Mouse (Mus musculus) cerebellum, adult 18-20 months (tissue): ENCODE data around the gene Rhbg.
"Not testable (repeated sequence)": the region's sequence is repeated elsewhere in the genome, so short reads cannot be mapped to it uniquely, and the experiment has no call there.

ENCODE experiments used
- DNase-seq, 2 experiments: peaks; one replicate each; pipeline ENCODE4 v3.0.0; 2021

Rhbg gene

GRCm38 (mm10) chr3:88254268-88254926 is at the start of gene Rhbg:
Gene Rhbg (minus strand): TSS chr3:88254709.
- peak; percentile 72 for DNase-seq

GRCm38 (mm10) chr3:88299172-88299571 is 44.7 kb upstream of the Rhbg start:
- DNase-seq: no peak

DNA sequence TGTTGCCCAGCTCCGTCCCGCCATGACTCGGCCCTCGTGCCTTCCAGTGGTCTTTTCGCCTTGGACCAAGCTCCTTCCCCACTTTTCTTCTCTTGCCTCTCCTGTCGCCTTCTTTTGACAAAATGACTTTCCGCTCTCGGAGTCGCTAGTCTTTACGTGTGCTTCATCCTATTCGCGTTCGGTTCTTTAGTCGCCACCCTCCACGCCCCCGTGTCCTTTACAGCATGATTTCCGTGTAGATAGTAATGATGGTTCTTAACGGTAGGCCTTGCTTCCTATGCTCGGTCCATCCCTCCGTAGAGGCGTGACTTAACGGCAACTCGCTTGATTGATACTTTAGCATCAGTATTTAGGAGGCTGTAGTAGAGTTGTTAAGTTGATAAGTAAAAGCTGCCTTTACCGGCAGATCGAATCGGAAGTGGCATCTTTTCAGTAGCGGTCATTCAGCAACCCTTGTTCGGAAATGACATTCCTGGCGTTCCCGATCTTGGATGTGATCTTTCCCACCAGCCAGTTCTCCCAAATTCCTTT is 42.9 kb upstream of the Rhbg start:
- DNase-seq: no peak

GRCm38 (mm10) chr3:88296561-88297318 is 42.2 kb upstream of the Rhbg start, which contains the start of the genes Tsacc and Cct3:
Gene Tsacc (minus strand): TSS chr3:88296999.
Gene Cct3 (plus strand): TSS chr3:88297116.
- peak; percentile 97 for DNase-seq

DNA sequence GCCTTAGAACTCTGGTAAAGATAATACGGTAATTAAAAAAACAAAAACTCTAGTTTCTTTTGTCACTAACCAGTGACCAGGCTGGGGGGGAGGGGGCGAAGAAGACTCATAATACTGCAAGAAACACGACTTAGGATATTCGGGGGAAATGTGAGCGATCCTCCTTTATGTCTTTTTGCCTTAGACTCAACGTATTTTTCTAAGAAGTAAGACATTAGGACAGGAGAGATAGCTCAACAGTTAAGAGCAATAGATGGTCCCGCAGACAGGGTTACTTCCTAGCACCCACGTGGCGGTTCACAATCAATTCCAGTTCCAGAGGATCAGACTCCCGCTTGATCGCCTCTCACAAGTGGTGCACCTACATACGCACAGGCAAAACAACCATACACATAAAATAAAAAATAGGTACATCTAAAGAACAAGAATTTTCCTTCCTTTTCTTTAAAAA is 41.6 kb upstream of the Rhbg start:
- DNase-seq: no peak

- not testable (repeated sequence) for DNase-seq
Measured at GRCm38 (mm10) chr3:88295272-88295671, 40.8 kb upstream of the Rhbg start.

GRCm38 (mm10) chr3:88291970-88292369 is 37.5 kb upstream of the Rhbg start:
- peak; percentile 14 to 27 for DNase-seq

- DNase-seq: not testable (repeated sequence)
Measured at GRCm38 (mm10) chr3:88288133-88288713, 33.7 kb upstream of the Rhbg start.

- DNase-seq: no peak
Measured at GRCm38 (mm10) chr3:88287110-88287509, 32.6 kb upstream of the Rhbg start, which contains the start of gene Gm38392. Gene Gm38392 (minus strand): TSS chr3:88287210.

- not testable (repeated sequence) for DNase-seq
Measured at GRCm38 (mm10) chr3:88285565-88285895, 31.0 kb upstream of the Rhbg start.

- not testable (repeated sequence) for DNase-seq
Measured at GRCm38 (mm10) chr3:88284815-88285564, 30.5 kb upstream of the Rhbg start.

DNA sequence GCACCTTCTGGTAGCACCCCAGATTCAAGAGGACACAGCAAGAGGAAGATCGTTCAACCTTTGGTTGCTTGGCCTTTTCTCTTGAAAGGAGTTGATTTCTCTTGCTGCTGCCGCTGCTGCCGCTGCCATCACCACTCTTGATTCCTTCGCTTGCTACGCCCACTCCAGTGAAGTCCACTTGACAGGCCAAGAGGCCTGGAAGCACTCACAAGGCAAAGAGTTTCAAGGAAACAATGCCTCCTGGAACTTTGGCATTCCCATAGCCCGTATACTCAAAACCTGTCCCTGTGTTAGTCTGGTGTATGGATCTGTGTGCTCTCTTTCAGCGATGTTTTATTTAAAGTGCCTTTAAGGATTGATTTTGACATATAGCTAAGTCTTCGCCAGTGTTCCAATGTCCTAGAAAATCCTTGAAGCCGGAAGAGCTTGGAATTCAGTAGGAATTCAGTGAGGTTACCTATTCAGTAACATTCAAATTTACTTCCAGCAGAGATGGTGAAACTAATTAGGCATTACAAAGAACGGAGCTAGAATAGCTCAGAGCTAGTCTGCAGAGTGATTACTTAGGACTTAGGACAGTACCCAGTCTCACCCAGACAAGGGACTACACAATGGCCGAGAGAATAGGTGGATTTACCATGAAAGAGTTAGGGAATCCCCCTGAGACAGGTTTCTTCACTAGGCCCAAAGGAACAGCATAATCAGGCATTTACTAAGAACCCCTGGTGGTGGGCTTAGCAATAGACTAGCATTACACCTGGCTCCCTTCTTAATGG is 26.8 kb upstream of the Rhbg start:
- not testable (repeated sequence) for DNase-seq

GRCm38 (mm10) chr3:88280035-88280434 is 25.5 kb upstream of the Rhbg start:
- DNase-seq: no peak

GRCm38 (mm10) chr3:88276529-88277143 is 22.1 kb upstream of the Rhbg start:
- peak; percentile 26 to 47 for DNase-seq

DNA sequence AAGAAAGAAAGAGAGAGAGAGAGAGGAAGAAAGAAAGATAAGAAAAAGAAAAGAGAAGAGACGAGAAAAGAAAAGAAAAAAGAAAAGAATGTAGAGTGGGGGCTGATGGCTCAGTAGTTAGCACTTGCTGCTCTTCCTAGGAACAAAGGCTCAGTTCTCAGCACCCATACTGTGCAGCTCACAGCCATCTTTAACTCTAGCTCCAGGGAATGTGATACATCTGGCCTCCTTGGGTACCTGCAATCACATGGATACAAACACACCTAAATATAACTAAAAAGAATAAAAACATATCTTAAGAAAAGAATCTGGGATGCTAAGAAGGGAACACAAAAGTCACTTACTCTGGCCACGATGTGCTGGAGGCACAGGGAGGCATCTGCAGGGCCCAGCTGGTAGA is 21.6 kb upstream of the Rhbg start:
- no peak for DNase-seq

DNA sequence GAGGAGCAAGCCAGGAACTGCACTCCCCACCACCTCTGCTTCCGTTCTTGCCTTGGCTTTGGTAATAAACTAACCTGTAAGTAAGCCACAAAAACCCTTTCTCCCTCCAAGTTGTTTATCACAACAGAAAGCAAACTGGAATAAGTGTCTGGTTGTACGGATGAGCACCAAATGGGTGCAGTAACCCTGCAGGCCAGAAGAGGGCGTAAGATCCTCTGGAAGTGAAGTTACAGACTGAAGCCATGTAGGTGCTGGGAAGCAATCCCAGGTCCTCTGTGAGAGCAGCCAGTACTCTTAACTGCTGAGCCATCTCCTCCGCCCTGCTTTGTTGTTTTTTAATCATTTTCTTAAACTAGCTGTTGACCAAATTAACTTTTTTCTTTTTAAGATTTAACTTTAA is 19.5 kb upstream of the Rhbg start:
- no peak for DNase-seq

DNA sequence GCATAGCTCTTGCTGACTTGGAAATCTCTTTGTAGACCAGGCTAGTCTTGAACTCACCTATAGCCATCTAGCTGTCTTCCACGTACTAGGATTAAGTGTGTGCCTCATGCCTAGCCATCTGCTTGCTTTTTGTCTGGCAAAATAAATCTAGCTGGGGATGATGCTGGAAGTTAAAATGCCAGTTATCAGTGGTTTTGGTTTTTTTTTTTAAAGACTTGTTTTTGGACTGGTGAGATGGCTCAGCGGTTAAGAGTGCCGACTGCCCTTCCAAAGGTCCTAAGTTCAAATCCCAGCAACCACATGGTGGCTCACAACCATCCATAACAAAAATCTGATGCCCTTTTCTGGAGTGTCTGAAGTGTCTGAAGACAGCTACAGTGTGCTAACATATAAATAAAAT is 17.4 kb upstream of the Rhbg start:
- no peak for DNase-seq

GRCm38 (mm10) chr3:88271298-88271697 is 16.8 kb upstream of the Rhbg start:
- not testable (repeated sequence) for DNase-seq

- DNase-seq: no peak
Measured at GRCm38 (mm10) chr3:88268991-88269390, 14.5 kb upstream of the Rhbg start.

DNA sequence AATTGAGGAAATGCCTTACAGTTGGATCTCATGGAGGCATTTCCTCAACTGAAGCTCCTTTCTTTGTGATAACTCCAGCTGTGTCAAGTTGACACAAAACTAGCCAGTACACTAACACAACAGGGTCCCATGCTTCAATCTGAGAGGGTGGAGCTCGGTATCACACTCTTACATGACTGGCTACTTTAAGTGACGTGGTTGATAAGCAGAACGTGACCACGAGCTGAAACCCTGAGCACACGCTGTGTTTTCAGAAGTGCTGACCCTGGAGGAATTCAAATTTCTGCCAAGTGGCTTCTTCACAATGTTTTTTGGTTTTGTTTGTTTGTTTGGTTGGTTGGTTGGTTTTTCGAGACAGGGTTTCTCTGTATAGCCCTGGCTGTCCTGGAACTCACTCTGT is 13.5 kb upstream of the Rhbg start:
- not testable (repeated sequence) for DNase-seq

- DNase-seq: no peak
Measured at GRCm38 (mm10) chr3:88262346-88262745, 7.8 kb upstream of the Rhbg start.
